Mouse (Mus musculus): ENCODE measurements at regions not wholly inside any gene's neighbourhood (a gene's known extent, or its start where the extent isn't known, plus 50 kb on each side); places are given as distances from the start of the nearest gene placed in this dataset.
"Not testable (repeated sequence)": the region's sequence is repeated elsewhere in the genome, so short reads cannot be mapped to it uniquely, and the experiment has no call there.

GRCm38 (mm10) chr12:74825664-74826063 lies 351.5 kb downstream of the Kcnh5 start:
- H3K9ac ChIP-seq (replicated peaks; ENCODE audit: low read depth, low read length), result no peak overlapping the region
- H3K27ac ChIP-seq (ENCODE audit: low read depth, low read length), result no peak overlapping the region
- H3K4me2 ChIP-seq (ENCODE audit: low read depth, low read length), result no peak overlapping the region
- no peak for ATAC-seq (ENCODE audit: low read depth)
- H3K4me1 ChIP-seq (ENCODE audit: control insufficient read depth, insufficient read depth, low read length), result no peaks in the 10 kb centered on the region
- no peak overlapping the region for H3K4me3 ChIP-seq (ENCODE audit: low read depth, low read length)
- H3K9me3 ChIP-seq (ENCODE audit: control insufficient read depth, low read length), result no peaks in the 10 kb centered on the region
- WGBS, result 49% methylated on average over 3 of the region's 3 CpGs
- H3K27me3 ChIP-seq (ENCODE audit: control insufficient read depth, insufficient read depth, low read length), result no peaks in the 10 kb centered on the region
- no peaks in the 10 kb centered on the region for H3K36me3 ChIP-seq (ENCODE audit: control insufficient read depth, insufficient read depth, low read length)

- H3K9ac ChIP-seq (replicated peaks; ENCODE audit: low read depth, low read length), result no peak overlapping the region
- no peaks in the 10 kb centered on the region for H3K9me3 ChIP-seq (ENCODE audit: control insufficient read depth, low read length)
- H3K27ac ChIP-seq (ENCODE audit: low read depth, low read length), result no peak overlapping the region
- no peak overlapping the region for H3K4me2 ChIP-seq (ENCODE audit: low read depth, low read length)
- no peaks in the 10 kb centered on the region for H3K36me3 ChIP-seq (ENCODE audit: control insufficient read depth, insufficient read depth, low read length)
- H3K4me3 ChIP-seq (ENCODE audit: low read depth, low read length), result no peak overlapping the region
- 58% methylated on average over 3 of the region's 3 CpGs for WGBS
- H3K4me1 ChIP-seq (ENCODE audit: control insufficient read depth, insufficient read depth, low read length), result no peaks in the 10 kb centered on the region
- no peaks in the 10 kb centered on the region for H3K27me3 ChIP-seq (ENCODE audit: control insufficient read depth, insufficient read depth, low read length)
- no peak for ATAC-seq (ENCODE audit: low read depth)
Measured at GRCm38 (mm10) chr12:74824735-74825494, 352.2 kb downstream of the Kcnh5 start.

DNA sequence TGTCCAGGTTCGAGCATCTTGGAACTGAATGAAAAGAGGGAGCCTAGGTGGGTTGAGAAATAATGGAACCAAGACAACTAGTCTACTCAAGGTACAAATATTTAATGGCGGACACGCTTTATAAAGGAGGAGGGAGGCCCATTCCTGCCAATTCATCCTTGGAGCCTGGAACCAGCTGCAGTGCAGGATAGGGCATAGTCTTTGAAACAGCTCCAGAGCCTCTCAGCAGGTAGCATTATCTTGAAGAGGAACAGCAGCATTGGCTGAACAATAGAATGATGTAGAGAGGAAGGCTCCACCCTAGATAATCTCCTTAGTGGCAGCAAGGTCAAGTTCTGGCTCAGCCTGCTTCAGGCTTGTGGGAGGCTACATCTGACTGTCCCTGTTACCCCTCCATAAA lies 361.0 kb downstream of the Kcnh5 start:
- H3K9me3 ChIP-seq (ENCODE audit: control insufficient read depth, low read length); H3K4me1 ChIP-seq (ENCODE audit: control insufficient read depth, insufficient read depth, low read length); H3K9ac ChIP-seq (replicated peaks; ENCODE audit: low read depth, low read length); H3K27me3 ChIP-seq (ENCODE audit: control insufficient read depth, insufficient read depth, low read length); H3K36me3 ChIP-seq (ENCODE audit: control insufficient read depth, insufficient read depth, low read length); H3K27ac ChIP-seq (ENCODE audit: low read depth, low read length); H3K4me3 ChIP-seq (ENCODE audit: low read depth, low read length); ATAC-seq (ENCODE audit: low read depth); H3K4me2 ChIP-seq (ENCODE audit: low read depth, low read length): not testable (repeated sequence)
- WGBS, result 94% methylated on average over 3 of the region's 3 CpGs

DNA sequence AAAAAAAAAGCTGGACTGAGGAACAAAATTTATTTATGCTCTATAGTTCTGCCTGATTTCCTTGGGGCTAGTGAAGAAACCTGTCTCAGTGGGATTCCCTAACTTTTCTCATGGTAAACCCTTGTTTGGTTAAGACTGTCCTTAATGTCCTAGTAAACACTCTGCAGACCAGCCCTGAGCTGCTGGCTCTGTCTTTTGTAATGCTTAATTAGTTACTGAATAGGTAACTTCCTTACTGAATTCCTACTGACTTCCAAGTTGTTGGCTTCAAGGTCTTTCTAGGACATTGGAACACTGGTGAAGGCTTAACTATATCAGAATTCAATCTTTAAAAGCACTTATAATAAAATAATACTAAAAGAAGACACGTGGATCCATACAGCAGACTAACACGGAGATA lies 368.6 kb downstream of the Kcnh5 start:
- H3K36me3 ChIP-seq (ENCODE audit: control insufficient read depth, insufficient read depth, low read length); H3K9me3 ChIP-seq (ENCODE audit: control insufficient read depth, low read length); H3K4me1 ChIP-seq (ENCODE audit: control insufficient read depth, insufficient read depth, low read length); H3K4me2 ChIP-seq (ENCODE audit: low read depth, low read length); ATAC-seq (ENCODE audit: low read depth); H3K4me3 ChIP-seq (ENCODE audit: low read depth, low read length); H3K9ac ChIP-seq (replicated peaks; ENCODE audit: low read depth, low read length); H3K27me3 ChIP-seq (ENCODE audit: control insufficient read depth, insufficient read depth, low read length); H3K27ac ChIP-seq (ENCODE audit: low read depth, low read length): not testable (repeated sequence)
- 91% methylated on average over 2 of the region's 2 CpGs for WGBS

- not testable (repeated sequence) for H3K4me3 ChIP-seq (ENCODE audit: low read depth, low read length); H3K9ac ChIP-seq (replicated peaks; ENCODE audit: low read depth, low read length); H3K9me3 ChIP-seq (ENCODE audit: control insufficient read depth, low read length); H3K4me1 ChIP-seq (ENCODE audit: control insufficient read depth, insufficient read depth, low read length); ATAC-seq (ENCODE audit: low read depth); H3K27ac ChIP-seq (ENCODE audit: low read depth, low read length); H3K36me3 ChIP-seq (ENCODE audit: control insufficient read depth, insufficient read depth, low read length); H3K27me3 ChIP-seq (ENCODE audit: control insufficient read depth, insufficient read depth, low read length); H3K4me2 ChIP-seq (ENCODE audit: low read depth, low read length)
- 90% methylated on average over 15 of the region's 15 CpGs for WGBS
Measured at GRCm38 (mm10) chr12:74807926-74808325, 369.2 kb downstream of the Kcnh5 start.

- no peak overlapping the region for H3K4me3 ChIP-seq (ENCODE audit: low read depth, low read length)
- H3K27me3 ChIP-seq (ENCODE audit: control insufficient read depth, insufficient read depth, low read length), result no peaks in the 10 kb centered on the region
- ATAC-seq (ENCODE audit: low read depth), result no peak
- H3K9ac ChIP-seq (replicated peaks; ENCODE audit: low read depth, low read length), result no peak overlapping the region
- no peak overlapping the region for H3K27ac ChIP-seq (ENCODE audit: low read depth, low read length)
- no peaks in the 10 kb centered on the region for H3K4me1 ChIP-seq (ENCODE audit: control insufficient read depth, insufficient read depth, low read length)
- no peaks in the 10 kb centered on the region for H3K36me3 ChIP-seq (ENCODE audit: control insufficient read depth, insufficient read depth, low read length)
- no peak overlapping the region for H3K4me2 ChIP-seq (ENCODE audit: low read depth, low read length)
- WGBS, result 66% methylated on average over 13 of the region's 13 CpGs
- no peaks in the 10 kb centered on the region for H3K9me3 ChIP-seq (ENCODE audit: control insufficient read depth, low read length)
Measured at GRCm38 (mm10) chr12:74803740-74804512, 373.2 kb downstream of the Kcnh5 start.

DNA sequence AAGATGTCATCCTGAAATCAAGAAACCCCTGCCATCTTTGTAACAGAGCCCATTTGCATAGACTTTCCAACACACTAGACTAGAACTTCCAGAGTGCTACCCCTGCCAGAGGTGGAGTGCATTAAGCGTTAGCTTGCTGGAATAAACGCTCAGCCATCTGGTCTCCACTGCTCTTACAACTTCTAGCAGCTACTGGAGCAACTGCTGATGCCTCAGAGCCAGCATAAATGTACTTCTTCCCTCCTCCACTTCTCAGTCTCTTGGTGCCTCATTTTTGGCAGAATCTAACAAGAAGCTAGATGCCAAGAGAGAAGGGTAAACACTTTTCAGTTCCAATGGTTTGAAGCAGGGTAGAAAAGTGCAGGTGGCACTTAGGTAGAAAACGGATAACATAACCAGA lies 385.1 kb downstream of the Kcnh5 start:
- 81% methylated on average over 3 of the region's 3 CpGs for WGBS
- no peaks in the 10 kb centered on the region for H3K36me3 ChIP-seq (ENCODE audit: control insufficient read depth, insufficient read depth, low read length)
- no peak overlapping the region for H3K27ac ChIP-seq (ENCODE audit: low read depth, low read length)
- no peak overlapping the region for H3K4me2 ChIP-seq (ENCODE audit: low read depth, low read length)
- no peak for ATAC-seq (ENCODE audit: low read depth)
- H3K4me1 ChIP-seq (ENCODE audit: control insufficient read depth, insufficient read depth, low read length), result no peaks in the 10 kb centered on the region
- H3K9ac ChIP-seq (replicated peaks; ENCODE audit: low read depth, low read length), result no peak overlapping the region
- H3K27me3 ChIP-seq (ENCODE audit: control insufficient read depth, insufficient read depth, low read length), result no peaks in the 10 kb centered on the region
- no peak overlapping the region for H3K4me3 ChIP-seq (ENCODE audit: low read depth, low read length)
- no peaks in the 10 kb centered on the region for H3K9me3 ChIP-seq (ENCODE audit: control insufficient read depth, low read length)

GRCm38 (mm10) chr12:74762284-74762683 lies 414.8 kb downstream of the Kcnh5 start:
- H3K27ac ChIP-seq (ENCODE audit: low read depth, low read length), result no peak overlapping the region
- no peaks in the 10 kb centered on the region for H3K9me3 ChIP-seq (ENCODE audit: control insufficient read depth, low read length)
- ATAC-seq (ENCODE audit: low read depth), result no peak
- H3K36me3 ChIP-seq (ENCODE audit: control insufficient read depth, insufficient read depth, low read length), result no peaks in the 10 kb centered on the region
- no peak overlapping the region for H3K4me2 ChIP-seq (ENCODE audit: low read depth, low read length)
- H3K4me1 ChIP-seq (ENCODE audit: control insufficient read depth, insufficient read depth, low read length), result no peaks in the 10 kb centered on the region
- 95% methylated on average over 1 of the region's 1 CpGs for WGBS
- H3K27me3 ChIP-seq (ENCODE audit: control insufficient read depth, insufficient read depth, low read length), result no peaks in the 10 kb centered on the region
- H3K4me3 ChIP-seq (ENCODE audit: low read depth, low read length), result no peak overlapping the region
- no peak overlapping the region for H3K9ac ChIP-seq (replicated peaks; ENCODE audit: low read depth, low read length)

DNA sequence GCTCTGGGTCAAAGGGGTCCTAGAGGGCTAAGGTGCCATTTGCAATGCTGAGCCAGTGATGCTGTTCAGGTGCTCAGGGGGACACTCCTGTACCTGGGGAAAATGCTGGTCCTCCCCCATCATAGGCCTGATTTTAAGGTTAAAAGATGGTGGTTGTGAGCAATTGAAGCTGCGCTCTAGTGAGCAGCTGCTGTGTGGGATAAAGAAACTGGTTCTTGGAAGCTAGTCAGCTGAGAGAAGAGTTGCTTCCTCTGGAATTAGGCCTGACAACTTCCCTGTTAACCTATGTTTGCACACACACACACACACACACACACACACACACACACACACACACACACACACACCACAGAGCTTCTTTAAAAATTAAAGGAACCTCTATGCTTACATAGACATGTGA lies 428.9 kb upstream of the Gm11042 start:
- no peaks in the 10 kb centered on the region for H3K9me3 ChIP-seq (ENCODE audit: control insufficient read depth, low read length)
- no peaks in the 10 kb centered on the region for H3K4me1 ChIP-seq (ENCODE audit: control insufficient read depth, insufficient read depth, low read length)
- no peak overlapping the region for H3K4me3 ChIP-seq (ENCODE audit: low read depth, low read length)
- H3K27me3 ChIP-seq (ENCODE audit: control insufficient read depth, insufficient read depth, low read length), result no peaks in the 10 kb centered on the region
- no peaks in the 10 kb centered on the region for H3K36me3 ChIP-seq (ENCODE audit: control insufficient read depth, insufficient read depth, low read length)
- no peak overlapping the region for H3K4me2 ChIP-seq (ENCODE audit: low read depth, low read length)
- H3K27ac ChIP-seq (ENCODE audit: low read depth, low read length), result no peak overlapping the region
- no peak for ATAC-seq (ENCODE audit: low read depth)
- H3K9ac ChIP-seq (replicated peaks; ENCODE audit: low read depth, low read length), result no peak overlapping the region
- 88% methylated on average over 1 of the region's 1 CpGs for WGBS

Measured in neural tube, embryonic 14.5 days (tissue).